Mouse (Mus musculus) T-helper 1 cell (primary cell): ENCODE measurements around the gene Acadm.

Source experiments
- in situ Hi-C: fragments of 300-600 bp; cut with MboI, MseI; formaldehyde crosslinking; loops from one replicate; pipeline ENCODE4 v1.15.1; 2025; ENCODE audit warnings: high pct_unique_total_duplicates

Gene Acadm

DNA sequence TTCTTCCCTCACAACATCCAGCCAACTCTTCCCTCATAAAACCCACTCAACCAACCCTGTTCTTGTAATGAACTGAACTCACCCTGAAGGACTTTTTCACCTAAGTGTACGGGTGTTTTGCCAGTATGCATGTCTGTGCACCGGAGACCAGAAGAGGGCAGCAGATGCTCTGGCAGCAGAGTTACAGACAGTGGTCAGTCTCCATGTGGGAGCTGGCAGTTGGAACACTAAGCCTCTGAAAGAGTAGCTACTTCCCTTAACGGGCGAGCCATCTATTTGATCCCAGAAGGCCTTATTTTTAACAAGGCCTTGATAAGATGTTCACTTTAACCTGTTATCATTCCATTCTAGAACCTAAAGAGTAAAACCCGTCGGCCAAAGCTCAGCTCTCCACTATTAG, 39.8 kb downstream of the Acadm start:
- in situ Hi-C loops: no loop called here

DNA sequence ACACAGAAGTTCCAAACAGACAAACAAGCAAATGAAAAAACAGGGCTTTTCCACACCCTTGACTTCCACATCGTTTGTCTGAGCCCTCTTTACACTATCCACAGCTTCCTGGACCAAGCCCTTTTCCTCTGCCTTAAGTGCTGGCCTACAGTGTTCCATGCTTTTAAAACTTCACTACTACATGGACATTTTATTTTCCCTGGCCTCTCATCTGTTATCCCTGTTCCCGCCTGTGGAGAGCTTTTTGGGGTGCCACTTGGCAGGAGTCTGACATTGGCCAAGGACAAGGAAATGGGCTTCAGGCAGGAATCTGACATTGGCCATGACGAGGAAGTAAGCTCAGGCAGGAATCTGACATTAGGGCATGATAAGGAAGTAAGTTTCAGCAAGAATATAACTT, 41.8 kb downstream of the Acadm start:
- in situ Hi-C loops: no loop called here

- in situ Hi-C loops: no loop called here
These were observed 42.5 kb downstream of the Acadm start for GRCm38 (mm10) chr3:153901904-153902303.

DNA sequence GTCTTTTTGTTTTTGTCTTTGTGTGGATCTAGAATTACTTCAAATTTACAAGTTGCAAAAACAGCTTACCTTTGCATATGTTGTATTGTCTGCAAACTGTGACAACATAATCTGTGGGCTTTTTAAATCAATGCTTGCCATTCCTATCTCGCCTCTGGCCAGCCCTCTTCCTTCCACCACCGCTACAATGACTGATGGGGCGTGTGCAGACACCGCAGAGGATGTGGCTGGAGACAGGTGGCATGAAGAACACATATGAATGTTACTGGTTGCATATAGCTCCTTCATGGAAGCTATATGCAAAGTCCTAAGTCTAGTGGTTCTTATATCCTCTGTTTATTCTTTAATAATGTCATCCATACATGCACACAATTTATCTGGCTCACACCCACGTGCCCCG, 47.2 kb downstream of the Acadm start:
- in situ Hi-C loops: no loop called here

- in situ Hi-C loops: no loop called here
These were observed 49.0 kb downstream of the Acadm start for GRCm38 (mm10) chr3:153895454-153895853.

- in situ Hi-C loops: no loop called here
These were observed 55.1 kb downstream of the Acadm start for GRCm38 (mm10) chr3:153889188-153889781.

DNA sequence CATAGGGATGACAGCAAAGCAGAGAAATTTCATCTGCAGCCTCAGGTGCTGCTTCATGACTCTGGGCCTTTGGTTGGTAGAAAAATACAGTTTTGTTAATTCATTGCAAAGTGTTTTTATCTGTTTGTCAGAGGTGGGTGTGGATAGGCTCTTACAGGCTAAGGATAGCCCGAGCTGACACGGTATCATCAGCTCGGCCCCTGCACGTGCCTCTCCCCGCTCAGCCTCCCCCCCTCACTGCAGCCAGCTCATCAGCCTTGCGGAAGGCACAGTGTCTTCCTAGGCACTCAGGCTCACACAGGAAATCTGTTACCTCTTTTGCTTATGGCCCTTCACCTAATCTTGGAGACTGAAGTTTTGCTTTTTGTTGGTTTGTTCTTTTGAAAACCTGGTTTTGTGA, 56.3 kb downstream of the Acadm start:
- in situ Hi-C loops: no loop called here

DNA sequence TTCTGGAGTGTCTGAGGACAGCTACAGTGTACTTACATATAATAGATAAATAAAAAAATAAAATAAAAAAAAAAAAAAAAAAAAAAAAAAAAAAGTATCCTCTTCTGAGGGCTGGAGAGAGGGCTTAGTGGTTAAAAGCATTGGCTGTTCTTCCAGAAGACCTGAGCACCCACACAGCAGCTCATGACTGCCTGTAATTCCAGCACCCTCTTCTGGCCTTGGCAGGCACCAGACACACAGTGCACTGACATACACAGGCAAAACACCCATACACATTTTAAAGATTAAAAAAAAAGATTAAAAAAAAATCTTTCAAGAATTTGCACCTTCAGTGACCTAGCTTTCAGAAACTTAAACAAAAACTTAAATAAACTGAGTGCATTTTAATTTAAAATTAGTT, 58.1 kb downstream of the Acadm start:
- in situ Hi-C loops: no loop called here
